Mouse (Mus musculus): ENCODE measurements around the gene Slfn9. TPM values are rescaled to one million over a fixed set of nuclear protein-coding genes. Genes with fewer than 3 reads are reported as not detected.
"Not testable (repeated sequence)": the region's sequence is repeated elsewhere in the genome, so short reads cannot be mapped to it uniquely, and the experiment has no call there.

The Slfn9 gene
- polyA plus RNA-seq, 1 experiment: 21.1 TPM

- Histone ChIP-seq H3K4me1 (ENCODE audit: control insufficient read depth, insufficient read depth, low read length) (no peaks in the 10 kb centered on the region; the same call in 1 of the 2 replicates), H3K27ac (ENCODE audit: insufficient read depth, low read depth, low read length) (no peak overlapping the region), H3K4me3 (ENCODE audit: insufficient read depth, low read length) (peak overlapping the region; percentile 51)
- no peak for TF ChIP-seq CTCF (IDR thresholded peaks at IDR 0.05; ENCODE audit: low read depth, low read length)
- no peak for TF ChIP-seq POLR2A (IDR thresholded peaks at IDR 0.05; ENCODE audit: borderline replicate concordance, low read depth, low read length)
These were observed 58.4 kb downstream of the Slfn9 start for GRCm38 (mm10) chr11:82933186-82933585.

GRCm38 (mm10) chr11:82931671-82932450 is 59.8 kb downstream of the Slfn9 start:
- H3K27ac ChIP-seq (ENCODE audit: insufficient read depth, low read depth, low read length); H3K4me1 ChIP-seq (ENCODE audit: control insufficient read depth, insufficient read depth, low read length): not testable (repeated sequence)
- H3K4me3 ChIP-seq (ENCODE audit: insufficient read depth, low read length): peak overlapping the region; percentile 51

- not testable (repeated sequence) for H3K4me1 ChIP-seq (ENCODE audit: control insufficient read depth, insufficient read depth, low read length); H3K27ac ChIP-seq (ENCODE audit: insufficient read depth, low read depth, low read length)
- peak overlapping the region; percentile 51; the same call in 1 of the 2 replicates for H3K4me3 ChIP-seq (ENCODE audit: insufficient read depth, low read length)
These were observed 60.5 kb downstream of the Slfn9 start for GRCm38 (mm10) chr11:82931161-82931560.

GRCm38 (mm10) chr11:82930391-82930955 is 61.2 kb downstream of the Slfn9 start:
- not testable (repeated sequence) for H3K4me1 ChIP-seq (ENCODE audit: control insufficient read depth, insufficient read depth, low read length); H3K4me3 ChIP-seq (ENCODE audit: insufficient read depth, low read length); H3K27ac ChIP-seq (ENCODE audit: insufficient read depth, low read depth, low read length)

- H3K4me3 ChIP-seq (ENCODE audit: insufficient read depth, low read length): no peak overlapping the region
- H3K4me1 ChIP-seq (ENCODE audit: control insufficient read depth, insufficient read depth, low read length): no peaks in the 10 kb centered on the region; the same call in 1 of the 2 replicates
- no peak overlapping the region for H3K27ac ChIP-seq (ENCODE audit: insufficient read depth, low read depth, low read length)
- TF ChIP-seq CTCF (IDR thresholded peaks at IDR 0.05; ENCODE audit: low read depth, low read length): no peak
- TF ChIP-seq POLR2A (IDR thresholded peaks at IDR 0.05; ENCODE audit: borderline replicate concordance, low read depth, low read length): no peak
These were observed 62.0 kb downstream of the Slfn9 start for GRCm38 (mm10) chr11:82929633-82929950.

GRCm38 (mm10) chr11:82928897-82929632 is 62.6 kb downstream of the Slfn9 start:
- TF ChIP-seq POLR2A (IDR thresholded peaks at IDR 0.05; ENCODE audit: borderline replicate concordance, low read depth, low read length) (no peak), CTCF (IDR thresholded peaks at IDR 0.05; ENCODE audit: low read depth, low read length) (no peak)
- Histone ChIP-seq H3K27ac (ENCODE audit: insufficient read depth, low read depth, low read length) (no peak overlapping the region), H3K4me1 (ENCODE audit: control insufficient read depth, insufficient read depth, low read length) (no peaks in the 10 kb centered on the region; the same call in 1 of the 2 replicates), H3K4me3 (ENCODE audit: insufficient read depth, low read length) (no peak overlapping the region)

Other genes with a start within 250 kb of the Slfn9 start
- 0.51 and 0.60 TPM in 2 replicates for gene Cct6b, start 227.5 kb downstream of the Slfn9 start, polyA plus RNA-seq (2012; ENCODE audit: insufficient read depth, insufficient read length, missing spikeins)
- gene Zfp830, start 227.5 kb downstream of the Slfn9 start, polyA plus RNA-seq (2012; ENCODE audit: insufficient read depth, insufficient read length, missing spikeins): 20.4 and 23.4 TPM in 2 replicates
- gene Lig3, start 210.7 kb downstream of the Slfn9 start, polyA plus RNA-seq (2012; ENCODE audit: insufficient read depth, insufficient read length, missing spikeins): 6.6 and 9.0 TPM in 2 replicates
- gene Rffl, start 120.6 kb downstream of the Slfn9 start, polyA plus RNA-seq (2012; ENCODE audit: insufficient read depth, insufficient read length, missing spikeins): 11.7 and 12.7 TPM in 2 replicates
- 14.8 and 16.4 TPM in 2 replicates for gene Rad51d, start 101.2 kb downstream of the Slfn9 start, polyA plus RNA-seq (2012; ENCODE audit: insufficient read depth, insufficient read length, missing spikeins)
- not detected in 2 replicates for gene Fndc8, start 99.7 kb downstream of the Slfn9 start, polyA plus RNA-seq (2012; ENCODE audit: insufficient read depth, insufficient read length, missing spikeins)
- 3.8 and 10.3 TPM in 2 replicates for gene Nle1, start 83.4 kb downstream of the Slfn9 start, polyA plus RNA-seq (2012; ENCODE audit: insufficient read depth, insufficient read length, missing spikeins)
- not detected in 2 replicates for gene Unc45b, start 81.3 kb downstream of the Slfn9 start, polyA plus RNA-seq (2012; ENCODE audit: insufficient read depth, insufficient read length, missing spikeins)
- 97.8 and 116 TPM in 2 replicates for gene Slfn5, start 40.5 kb downstream of the Slfn9 start, polyA plus RNA-seq (2012; ENCODE audit: insufficient read depth, insufficient read length, missing spikeins)
- 63.6 and 69.5 TPM in 2 replicates for gene Slfn8, start 29.0 kb upstream of the Slfn9 start, polyA plus RNA-seq (2012; ENCODE audit: insufficient read depth, insufficient read length, missing spikeins)
- gene Slfn2, start 73.3 kb upstream of the Slfn9 start, polyA plus RNA-seq (2012; ENCODE audit: insufficient read depth, insufficient read length, missing spikeins): 346 and 355 TPM in 2 replicates
- 12.5 and 15.4 TPM in 2 replicates for gene Slfn1, start 125.0 kb upstream of the Slfn9 start, polyA plus RNA-seq (2012; ENCODE audit: insufficient read depth, insufficient read length, missing spikeins)
- gene Slfn4, start 183.4 kb upstream of the Slfn9 start, polyA plus RNA-seq (2012; ENCODE audit: insufficient read depth, insufficient read length, missing spikeins): 2.3 and 2.9 TPM in 2 replicates
- 4.0 and 6.4 TPM in 2 replicates for gene Slfn3, start 199.5 kb upstream of the Slfn9 start, polyA plus RNA-seq (2012; ENCODE audit: insufficient read depth, insufficient read length, missing spikeins)